Mouse (Mus musculus): ENCODE results near the gene Krt80.

DNA sequence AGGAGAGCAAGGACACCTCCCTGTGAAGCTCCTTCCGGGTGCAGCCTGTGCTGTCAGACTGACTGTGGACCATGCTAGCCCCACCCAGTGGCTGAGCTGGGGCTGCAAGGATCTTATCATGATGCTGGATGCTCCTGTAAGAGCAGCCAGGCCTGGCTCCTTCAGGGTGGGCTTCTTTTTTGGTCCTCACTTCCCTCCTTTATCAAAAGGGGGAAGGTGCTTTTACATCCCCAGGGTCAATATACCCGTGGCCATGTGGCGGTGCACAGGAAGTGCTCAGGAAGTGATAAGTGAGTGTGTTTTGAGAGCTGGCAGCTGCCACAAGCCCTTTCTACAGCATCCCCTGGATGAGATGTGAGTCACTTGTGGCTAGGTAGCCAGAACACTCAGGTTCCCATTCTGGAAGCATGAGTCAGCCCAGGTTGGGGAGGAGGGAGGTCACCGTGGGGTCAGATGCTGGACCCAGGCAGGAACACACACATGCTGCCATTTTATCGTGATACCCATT, 18.1 kb upstream of the Krt80 start:
- peak; percentile 52 for TF ChIP-seq CTCF (IDR thresholded peaks at IDR 0.05; ENCODE audit: low read depth, low read length)
- no peak for TF ChIP-seq POLR2A (IDR thresholded peaks at IDR 0.05; ENCODE audit: insufficient read depth, low read length)
